Mouse (Mus musculus): ENCODE results near the gene Gng13. TPM values are rescaled to one million over a fixed set of nuclear protein-coding genes. Genes with fewer than 3 reads are reported as not detected.

Gene Gng13
- polyA plus RNA-seq, 1 experiment, result 0.44 TPM

DNA sequence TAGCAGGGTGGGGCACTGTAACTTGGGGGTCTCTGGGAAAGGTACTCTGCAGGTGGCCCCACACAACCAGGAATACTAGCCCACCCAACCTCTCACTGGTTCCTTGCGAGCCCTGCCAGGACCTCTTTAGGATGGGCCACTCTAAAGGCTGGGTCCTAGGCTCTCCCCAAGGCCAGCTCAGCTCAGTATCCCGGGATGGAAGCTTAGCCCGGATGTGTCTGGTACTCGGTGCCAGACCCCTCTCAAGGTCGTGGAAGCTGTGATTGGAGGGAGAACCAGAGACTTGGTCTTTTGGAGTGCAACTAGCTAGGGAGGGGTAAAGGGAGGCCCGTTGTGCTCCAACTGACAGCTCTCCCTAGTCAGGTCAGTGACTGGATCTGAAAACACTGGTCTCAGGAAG lies 720 bp downstream of the Gng13 start:
- peaks cover 8% of the 10 kb centered on the region for H3K4me1 ChIP-seq (ENCODE audit: control insufficient read depth, insufficient read depth, low read length)
- TF ChIP-seq POLR2A (IDR thresholded peaks at IDR 0.05; ENCODE audit: control insufficient read depth, low read depth, low read length) (no peak), CTCF (IDR thresholded peaks at IDR 0.05; ENCODE audit: control insufficient read depth, insufficient read depth, insufficient replicate concordance, low read depth, low read length) (no peak)
- H3K27me3 ChIP-seq (ENCODE audit: control insufficient read depth, insufficient read depth, low read length), result no peaks in the 10 kb centered on the region
- H3K27ac ChIP-seq (ENCODE audit: control insufficient read depth, insufficient read depth, low read depth, low read length), result no peak overlapping the region
- H3K4me3 ChIP-seq (ENCODE audit: control insufficient read depth, low read depth, low read length), result no peak overlapping the region; the same call in 1 of the 2 replicates
- no peaks in the 10 kb centered on the region for H3K36me3 ChIP-seq (ENCODE audit: control insufficient read depth, insufficient read depth, low read length)

DNA sequence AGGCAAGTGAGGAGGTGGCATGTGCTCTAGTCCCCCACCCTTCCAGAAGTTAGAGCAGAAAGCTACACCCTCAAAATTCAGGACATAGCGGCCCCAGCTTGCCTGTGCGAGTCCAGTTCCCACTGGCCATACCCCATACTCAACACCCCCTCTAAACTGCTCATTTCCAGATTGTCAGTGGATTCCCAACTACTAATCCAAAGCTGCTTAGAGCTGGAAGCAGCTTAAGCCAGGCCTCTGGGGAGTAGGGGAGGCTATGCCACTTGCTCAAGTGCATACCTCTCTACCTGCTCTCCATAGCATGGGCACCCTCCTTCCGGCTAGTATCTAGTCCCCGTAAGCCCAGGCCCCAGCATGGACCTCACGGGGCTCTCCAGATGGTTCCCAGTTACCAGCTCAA lies 4.5 kb downstream of the Gng13 start:
- H3K4me1 ChIP-seq (ENCODE audit: control insufficient read depth, insufficient read depth, low read length), result peaks cover 9% of the 10 kb centered on the region
- TF ChIP-seq POLR2A (IDR thresholded peaks at IDR 0.05; ENCODE audit: control insufficient read depth, low read depth, low read length), result no peak
- no peak for TF ChIP-seq CTCF (IDR thresholded peaks at IDR 0.05; ENCODE audit: control insufficient read depth, insufficient read depth, insufficient replicate concordance, low read depth, low read length)
- no peak overlapping the region for H3K4me3 ChIP-seq (ENCODE audit: control insufficient read depth, low read depth, low read length)
- no peaks in the 10 kb centered on the region for H3K27me3 ChIP-seq (ENCODE audit: control insufficient read depth, insufficient read depth, low read length)
- no peaks in the 10 kb centered on the region for H3K36me3 ChIP-seq (ENCODE audit: control insufficient read depth, insufficient read depth, low read length)
- no peak overlapping the region for H3K27ac ChIP-seq (ENCODE audit: control insufficient read depth, insufficient read depth, low read depth, low read length)

DNA sequence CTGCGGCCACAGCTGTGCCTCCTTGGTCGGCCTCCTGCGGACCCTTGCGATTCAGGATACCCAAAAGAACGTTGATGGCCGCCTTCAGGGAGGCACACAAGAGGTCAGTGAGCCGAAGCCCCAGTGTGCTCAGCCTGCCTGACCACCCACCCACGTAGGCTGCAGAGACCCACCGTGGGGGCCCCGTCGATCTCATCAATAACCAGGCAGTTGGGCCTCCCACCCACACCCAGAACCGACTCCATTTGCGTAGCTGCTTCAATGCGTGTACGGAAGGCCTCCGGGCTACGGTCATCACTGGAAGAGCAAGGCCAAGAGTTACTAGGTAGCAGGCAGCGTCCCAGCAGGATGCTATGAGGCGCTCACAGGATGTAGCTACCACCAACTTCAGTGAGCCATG lies 6.5 kb downstream of the Gng13 start:
- Histone ChIP-seq H3K27me3 (ENCODE audit: control insufficient read depth, insufficient read depth, low read length) (no peaks in the 10 kb centered on the region), H3K27ac (ENCODE audit: control insufficient read depth, insufficient read depth, low read depth, low read length) (no peak overlapping the region), H3K36me3 (ENCODE audit: control insufficient read depth, insufficient read depth, low read length) (no peaks in the 10 kb centered on the region), H3K4me1 (ENCODE audit: control insufficient read depth, insufficient read depth, low read length) (peaks cover 17% of the 10 kb centered on the region), H3K4me3 (ENCODE audit: control insufficient read depth, low read depth, low read length) (no peak overlapping the region)
- TF ChIP-seq POLR2A (IDR thresholded peaks at IDR 0.05; ENCODE audit: control insufficient read depth, low read depth, low read length) (no peak), CTCF (IDR thresholded peaks at IDR 0.05; ENCODE audit: control insufficient read depth, insufficient read depth, insufficient replicate concordance, low read depth, low read length) (no peak)

DNA sequence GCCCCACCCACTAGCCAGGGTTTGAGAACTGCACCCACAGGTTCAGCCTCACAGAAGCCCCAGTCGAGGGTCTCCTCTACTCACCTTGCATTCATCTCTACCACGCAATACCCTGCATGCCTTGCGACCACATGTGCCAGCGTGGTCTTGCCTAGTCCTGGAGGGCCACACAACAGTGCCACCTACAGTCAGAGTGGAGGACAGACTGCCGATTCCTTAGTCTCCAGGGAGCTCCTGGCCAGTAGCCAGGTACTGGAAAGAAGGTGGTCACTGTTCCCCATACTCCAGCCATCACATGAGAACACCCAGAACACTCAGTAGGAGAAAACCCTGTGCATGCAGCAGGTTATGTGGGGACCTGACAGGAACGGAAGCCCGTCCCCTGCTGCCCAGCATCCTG lies 6.9 kb downstream of the Gng13 start:
- Histone ChIP-seq H3K4me1 (ENCODE audit: control insufficient read depth, insufficient read depth, low read length) (peaks cover 18% of the 10 kb centered on the region), H3K27me3 (ENCODE audit: control insufficient read depth, insufficient read depth, low read length) (no peaks in the 10 kb centered on the region), H3K27ac (ENCODE audit: control insufficient read depth, insufficient read depth, low read depth, low read length) (no peak overlapping the region), H3K36me3 (ENCODE audit: control insufficient read depth, insufficient read depth, low read length) (no peaks in the 10 kb centered on the region), H3K4me3 (ENCODE audit: control insufficient read depth, low read depth, low read length) (no peak overlapping the region)
- no peak for TF ChIP-seq POLR2A (IDR thresholded peaks at IDR 0.05; ENCODE audit: control insufficient read depth, low read depth, low read length)
- TF ChIP-seq CTCF (IDR thresholded peaks at IDR 0.05; ENCODE audit: control insufficient read depth, insufficient read depth, insufficient replicate concordance, low read depth, low read length), result no peak

DNA sequence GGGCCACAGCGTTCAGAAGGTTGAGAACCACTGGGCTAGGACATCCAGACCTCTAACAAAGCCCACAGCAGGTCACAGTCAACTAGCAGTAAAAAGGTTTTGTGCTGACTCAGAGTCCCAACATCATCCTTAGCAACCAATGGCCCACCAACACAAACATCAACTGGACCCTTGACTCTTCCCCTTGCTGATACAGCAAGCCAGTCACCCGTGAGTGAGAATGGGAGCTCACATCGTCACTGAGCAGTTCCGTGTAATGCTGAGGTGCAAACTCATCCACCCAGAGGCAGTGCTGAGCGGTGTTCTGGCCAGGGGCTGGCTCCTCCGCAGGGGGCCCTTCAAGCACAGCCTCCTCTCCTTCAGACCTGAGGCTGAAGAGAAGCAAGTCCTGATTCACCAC lies 8.3 kb downstream of the Gng13 start:
- Histone ChIP-seq H3K27me3 (ENCODE audit: control insufficient read depth, insufficient read depth, low read length) (no peaks in the 10 kb centered on the region), H3K36me3 (ENCODE audit: control insufficient read depth, insufficient read depth, low read length) (no peaks in the 10 kb centered on the region)

DNA sequence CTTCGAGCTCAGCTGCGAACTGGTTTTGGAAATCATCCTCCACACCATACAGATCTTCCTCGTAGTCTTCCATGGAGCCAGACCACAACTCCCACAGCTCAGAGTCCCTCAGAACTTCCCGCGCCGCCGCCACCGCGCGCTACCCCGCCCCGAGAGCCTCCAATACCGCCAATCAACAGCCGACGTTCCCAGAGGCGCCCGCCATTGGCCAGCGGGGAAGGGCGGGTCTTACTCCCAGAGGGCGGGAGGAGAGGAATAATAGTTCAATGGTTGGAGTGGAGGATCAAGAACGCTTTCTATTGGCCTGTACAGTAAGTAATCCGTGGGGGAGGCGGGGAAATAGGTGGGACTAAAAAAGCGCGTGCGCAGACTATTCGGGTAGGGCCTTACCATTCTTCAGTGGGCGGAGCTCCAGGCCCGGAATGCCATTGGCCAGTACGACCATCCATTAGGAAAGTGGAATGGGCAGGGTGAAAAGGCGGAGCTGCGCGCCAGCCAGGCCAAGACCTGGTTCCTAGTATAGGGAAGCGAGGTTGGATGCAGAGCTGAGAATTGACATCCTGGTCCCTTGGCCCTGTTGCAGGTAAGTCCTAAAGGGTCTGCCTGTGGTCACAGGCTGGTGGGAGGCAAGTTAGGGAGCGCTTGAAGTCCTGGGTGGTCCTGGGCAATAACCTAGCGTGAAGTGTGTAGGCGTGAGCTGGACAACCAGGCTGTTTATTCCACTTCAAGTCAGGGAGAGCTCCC lies 10.5 kb downstream of the Gng13 start, which contains the start of the genes Chtf18 and Rpusd1:
TSS of gene Chtf18 (minus strand) at position 155 of the 744 bp plus-strand sequence.
TSS of gene Rpusd1 (plus strand) at position 406 of the 744 bp plus-strand sequence.
- TF ChIP-seq POLR2A (IDR thresholded peaks at IDR 0.05; ENCODE audit: control insufficient read depth, low read depth, low read length), result peak; percentile 64; the same call in 1 of the 2 replicates
- no peak for TF ChIP-seq CTCF (IDR thresholded peaks at IDR 0.05; ENCODE audit: control insufficient read depth, insufficient read depth, insufficient replicate concordance, low read depth, low read length)
- no peaks in the 10 kb centered on the region for H3K27me3 ChIP-seq (ENCODE audit: control insufficient read depth, insufficient read depth, low read length)
- peaks cover 18% of the 10 kb centered on the region for H3K4me1 ChIP-seq (ENCODE audit: control insufficient read depth, insufficient read depth, low read length)
- peak within 1 kb of the TSS; percentile 91 for H3K4me3 ChIP-seq (ENCODE audit: control insufficient read depth, low read depth, low read length)
- peak within 1 kb of the TSS; percentile 67 for H3K27ac ChIP-seq (ENCODE audit: control insufficient read depth, insufficient read depth, low read depth, low read length)
- H3K36me3 ChIP-seq (ENCODE audit: control insufficient read depth, insufficient read depth, low read length), result no peaks in the 10 kb centered on the region

More for the DNA sequence above, 8.3 kb downstream of the Gng13 start:
- Histone ChIP-seq H3K27ac (ENCODE audit: control insufficient read depth, insufficient read depth, low read depth, low read length) (no peak overlapping the region), H3K4me3 (ENCODE audit: control insufficient read depth, low read depth, low read length) (no peak overlapping the region), H3K4me1 (ENCODE audit: control insufficient read depth, insufficient read depth, low read length) (peaks cover 18% of the 10 kb centered on the region)
- no peak for TF ChIP-seq POLR2A (IDR thresholded peaks at IDR 0.05; ENCODE audit: control insufficient read depth, low read depth, low read length)
- no peak for TF ChIP-seq CTCF (IDR thresholded peaks at IDR 0.05; ENCODE audit: control insufficient read depth, insufficient read depth, insufficient replicate concordance, low read depth, low read length)

DNA sequence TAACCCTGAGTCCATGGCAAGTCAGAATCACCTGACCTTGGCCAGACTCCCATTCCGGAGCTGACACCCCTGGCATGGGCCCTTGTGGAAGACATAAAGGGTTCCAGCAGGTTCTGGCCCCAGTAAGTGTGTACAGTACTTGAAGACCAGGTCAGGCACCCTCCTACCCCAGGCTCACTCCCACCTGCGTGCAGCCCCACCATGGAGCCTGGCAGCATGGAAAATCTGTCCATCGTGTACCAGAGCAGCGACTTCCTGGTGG lies 11.0 kb downstream of the Gng13 start:
- Histone ChIP-seq H3K36me3 (ENCODE audit: control insufficient read depth, insufficient read depth, low read length) (no peaks in the 10 kb centered on the region), H3K27me3 (ENCODE audit: control insufficient read depth, insufficient read depth, low read length) (no peaks in the 10 kb centered on the region), H3K4me3 (ENCODE audit: control insufficient read depth, low read depth, low read length) (peak overlapping the region; percentile 91), H3K4me1 (ENCODE audit: control insufficient read depth, insufficient read depth, low read length) (peaks cover 18% of the 10 kb centered on the region), H3K27ac (ENCODE audit: control insufficient read depth, insufficient read depth, low read depth, low read length) (peak overlapping the region; percentile 47)
- no peak for TF ChIP-seq POLR2A (IDR thresholded peaks at IDR 0.05; ENCODE audit: control insufficient read depth, low read depth, low read length)
- no peak for TF ChIP-seq CTCF (IDR thresholded peaks at IDR 0.05; ENCODE audit: control insufficient read depth, insufficient read depth, insufficient replicate concordance, low read depth, low read length)

Data from testis, adult 2 months (tissue).